Mouse (Mus musculus) kidney, postnatal 36 days (tissue): ENCODE measurements at regions not wholly inside any gene's neighbourhood (a gene's known extent, or its start where the extent isn't known, plus 50 kb on each side); places are given as distances from the start of the nearest gene placed in this dataset.

Source experiments
- DNase-seq, 2 experiments: peaks; one replicate each; pipeline ENCODE4 v3.0.0; 2021 to 2022; ENCODE audit warnings: mixed read lengths in 2 of 2

- no peak for DNase-seq
Measured at GRCm38 (mm10) chrX:164878336-164878735, 101.8 kb downstream of the Mospd2 start.

GRCm38 (mm10) chrX:164840393-164840792 is 139.8 kb downstream of the Mospd2 start:
- DNase-seq = no peak

- no peak for DNase-seq
Measured at GRCm38 (mm10) chrX:164820906-164821305, 159.3 kb downstream of the Mospd2 start.

- DNase-seq = peak; percentile 5 to 25
Measured at GRCm38 (mm10) chrX:164787293-164787692, 192.9 kb downstream of the Mospd2 start.

- DNase-seq = no peak
Measured at GRCm38 (mm10) chrX:164764919-164765318, 215.3 kb downstream of the Mospd2 start.

GRCm38 (mm10) chrX:164763764-164764445 is 216.3 kb downstream of the Mospd2 start:
- DNase-seq = peak; percentile 25 to 33

- no peak for DNase-seq
Measured at GRCm38 (mm10) chrX:164745552-164746217, 234.5 kb downstream of the Mospd2 start.
